Mouse (Mus musculus): ENCODE measurements at regions not wholly inside any gene's neighbourhood (a gene's known extent, or its start where the extent isn't known, plus 50 kb on each side); places are given as distances from the start of the nearest gene placed in this dataset.

DNA sequence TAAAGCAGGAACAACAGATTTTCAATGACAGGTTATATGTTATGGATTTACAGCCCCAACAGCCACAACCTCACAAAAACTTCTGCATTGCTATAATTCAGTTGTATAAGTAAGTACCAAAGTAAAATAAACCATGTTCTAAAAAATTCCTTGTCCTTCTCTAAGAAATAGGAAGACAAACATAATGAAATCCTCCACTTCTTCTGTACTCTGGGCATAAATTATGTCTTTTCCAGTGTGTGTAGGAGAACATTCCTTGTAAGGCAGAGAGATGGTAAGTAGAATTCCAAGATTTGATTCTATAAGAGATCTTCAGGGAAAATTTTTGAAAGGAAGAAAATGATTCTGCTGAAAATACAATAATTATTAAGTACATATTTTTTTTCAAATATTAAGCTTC lies 209.4 kb upstream of the Zc3h12c start:
- DNase-seq: no peak

DNA sequence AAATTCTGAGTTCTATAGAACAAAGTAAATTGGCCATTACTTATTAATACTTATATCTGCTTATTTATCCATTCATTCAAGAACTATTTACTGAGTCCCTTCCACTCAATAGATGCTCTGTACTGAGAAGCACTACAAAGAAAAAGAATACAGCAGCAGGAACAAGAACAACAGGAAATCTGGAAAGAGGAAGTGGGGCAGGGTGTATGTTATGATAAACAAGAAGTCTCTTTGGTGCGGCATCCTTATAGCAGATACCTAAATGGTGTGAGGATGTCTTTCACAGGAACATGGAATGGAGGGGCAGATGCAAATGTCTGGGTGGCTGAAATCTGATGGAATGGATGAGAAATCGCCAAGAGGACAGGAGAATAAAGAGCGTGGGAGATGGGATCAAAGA lies 208.5 kb upstream of the Zc3h12c start:
- no peak for DNase-seq

DNA sequence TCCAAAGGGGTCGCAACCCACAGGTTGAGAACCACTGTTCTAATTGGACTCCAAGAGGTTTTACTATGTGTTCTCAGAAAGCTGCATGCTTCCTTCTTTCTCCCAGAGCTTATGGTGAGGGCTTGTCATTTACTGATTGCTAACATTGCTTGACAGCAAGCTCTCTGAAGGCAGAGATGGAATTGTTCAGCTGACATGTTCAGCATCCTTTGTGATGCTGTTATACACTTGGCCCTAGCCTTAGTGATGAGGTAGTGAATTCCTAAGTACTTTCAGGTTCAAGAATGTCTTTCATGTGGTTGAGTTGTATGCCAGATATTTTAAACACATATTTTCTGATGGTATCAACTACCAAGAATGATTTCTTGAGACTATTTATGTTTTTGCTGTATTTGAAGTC lies 202.9 kb upstream of the Zc3h12c start:
- DNase-seq: no peak

DNA sequence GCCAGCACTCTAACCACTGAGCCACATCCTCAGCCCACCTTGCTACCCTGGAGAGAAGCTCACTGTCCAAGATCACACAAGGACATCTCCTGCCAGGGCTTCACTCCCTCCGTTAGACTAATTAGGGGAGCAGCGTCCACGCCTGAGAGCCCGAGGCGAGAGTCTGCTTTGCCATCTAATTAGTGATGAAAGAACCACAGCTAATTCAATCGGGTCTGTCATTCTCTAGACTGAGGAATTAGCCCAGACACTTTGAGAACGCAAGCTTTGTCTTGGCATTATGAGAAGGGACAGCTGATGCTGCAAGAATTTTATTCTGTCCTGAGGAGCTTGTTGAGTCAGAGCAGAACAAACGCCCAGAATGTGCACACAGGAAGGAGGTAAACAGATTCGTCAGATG lies 200.5 kb upstream of the Zc3h12c start:
- DNase-seq: no peak

DNA sequence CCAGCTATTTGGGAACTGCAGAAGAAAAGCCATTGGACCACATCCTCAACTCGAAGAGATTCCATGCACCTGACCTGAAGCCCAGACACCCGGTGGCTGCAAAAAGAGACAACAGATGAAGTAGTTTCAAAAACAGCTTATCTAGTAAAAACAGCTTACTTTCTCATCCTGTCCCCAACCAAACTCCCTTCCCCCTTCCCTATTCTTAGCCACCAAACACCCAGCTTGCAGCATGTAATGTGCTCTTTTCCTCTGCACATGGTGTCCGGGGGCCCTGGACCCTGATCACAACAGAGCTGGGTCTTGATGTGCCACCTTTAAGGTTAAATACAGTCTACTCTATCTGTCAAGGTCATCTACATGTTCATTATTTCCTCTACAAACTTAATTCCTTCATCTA lies 199.7 kb upstream of the Zc3h12c start:
- DNase-seq: no peak

DNA sequence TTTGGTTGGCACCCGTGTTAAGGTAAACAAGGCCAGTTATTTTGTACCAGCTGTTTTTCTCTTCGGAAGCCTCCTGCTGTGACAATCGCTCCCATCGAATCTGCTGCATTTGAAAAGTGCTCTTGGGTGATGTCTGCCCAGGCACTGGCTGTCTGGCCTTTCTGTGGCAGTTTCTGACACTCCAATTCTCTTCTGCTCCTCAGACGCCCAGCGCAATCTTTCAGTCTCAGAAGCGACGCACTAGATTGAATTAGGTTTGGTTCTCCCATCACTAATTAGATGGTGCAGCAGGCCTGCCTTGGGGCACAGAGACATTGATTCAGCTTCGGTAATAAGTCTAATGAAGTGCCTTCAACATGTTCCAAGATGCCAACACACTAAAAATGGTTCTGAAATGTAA lies 197.7 kb upstream of the Zc3h12c start:
- DNase-seq: no peak

DNA sequence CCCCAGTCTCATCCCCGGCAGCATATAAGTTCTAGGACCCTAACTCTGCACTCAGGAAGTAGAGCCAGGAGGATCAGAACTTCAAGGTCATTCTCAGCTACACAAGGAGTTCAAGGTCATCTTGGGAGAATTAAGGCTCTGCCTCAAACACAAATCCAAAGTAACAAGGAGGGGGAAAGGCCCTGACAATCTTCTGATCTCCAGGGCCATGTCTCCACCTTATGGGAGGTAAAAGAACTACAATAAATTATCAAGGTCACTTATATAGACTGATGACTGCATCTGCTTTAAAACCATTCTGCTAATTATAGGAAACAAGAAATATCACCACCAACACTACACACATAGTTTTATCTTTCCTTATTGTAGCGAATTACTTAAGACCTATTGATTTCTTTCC lies 193.2 kb upstream of the Zc3h12c start:
- DNase-seq: no peak

DNA sequence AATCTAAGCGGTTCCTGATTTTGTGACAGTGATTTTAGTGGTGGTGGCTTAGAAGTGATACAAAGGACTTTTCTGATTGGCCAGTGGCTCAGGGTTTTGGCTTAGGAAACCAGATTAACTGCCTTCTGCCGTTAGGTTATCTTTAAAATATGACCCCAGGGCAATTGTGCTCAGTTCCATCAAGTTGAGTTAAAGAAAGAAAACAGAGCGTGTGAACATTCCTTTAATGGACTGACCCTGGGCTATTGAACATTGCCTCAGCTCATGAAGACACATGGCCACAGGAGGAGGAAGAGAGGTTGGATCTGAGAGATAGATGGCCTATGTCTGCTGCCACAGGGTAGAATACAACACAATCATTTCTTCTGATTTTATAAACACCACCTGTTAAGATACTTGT lies 191.0 kb upstream of the Zc3h12c start:
- DNase-seq: no peak

DNA sequence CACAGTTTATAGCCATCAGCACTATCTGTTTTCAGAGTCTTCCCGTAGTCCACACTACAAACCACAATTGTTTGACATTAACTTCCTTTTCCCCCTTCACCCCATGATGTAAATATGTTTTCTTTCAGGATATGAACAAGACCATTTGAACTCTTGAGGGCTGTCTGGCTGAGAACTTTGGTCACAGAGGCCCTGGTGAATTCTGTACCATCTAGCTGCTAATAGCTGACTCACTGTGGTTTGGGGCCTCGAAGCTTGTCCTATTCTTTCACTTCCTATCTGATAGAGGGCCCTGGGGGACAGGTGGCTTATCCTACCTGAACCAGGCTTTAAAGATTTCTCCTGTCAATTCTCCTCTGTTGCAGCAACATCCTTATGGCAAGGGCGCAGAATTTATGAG lies 188.2 kb upstream of the Zc3h12c start:
- no peak for DNase-seq

DNA sequence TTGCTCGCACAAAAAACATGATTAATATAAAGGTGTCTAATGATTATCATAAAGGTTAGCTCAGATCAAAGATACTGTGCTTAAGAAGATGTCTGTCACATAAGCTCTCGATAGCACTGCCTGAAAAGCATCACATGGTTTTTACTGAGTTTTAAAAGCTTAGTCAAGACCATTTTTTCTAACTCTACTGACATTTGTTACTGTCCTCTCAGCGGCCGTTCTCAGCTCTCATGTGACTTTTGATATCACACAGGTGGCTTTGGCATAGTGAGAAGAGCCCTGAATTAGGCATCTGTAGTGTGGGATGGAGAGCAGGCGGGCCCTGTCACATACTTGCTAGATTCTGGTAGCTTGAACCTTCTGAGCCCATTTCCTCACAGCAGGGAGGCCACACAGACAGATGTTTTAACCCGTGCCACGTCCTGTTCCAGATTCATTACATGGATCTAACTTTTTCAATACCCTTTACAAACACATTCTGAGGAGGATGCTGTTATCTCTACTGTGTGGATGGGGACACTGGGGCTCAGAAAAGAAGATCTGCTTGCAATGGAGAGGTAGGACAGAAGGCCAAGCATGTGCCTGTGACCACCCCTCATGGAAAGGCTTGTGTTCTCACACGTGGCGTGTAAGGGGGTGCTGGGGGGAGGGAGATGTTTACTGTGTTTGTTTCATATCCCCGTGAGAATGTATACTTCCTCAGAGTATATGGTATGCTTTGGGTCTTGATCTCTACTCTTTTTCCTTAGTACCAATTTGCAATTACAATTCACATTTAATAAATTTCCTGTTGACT lies 187.0 kb upstream of the Zc3h12c start:
- DNase-seq: no peak

DNA sequence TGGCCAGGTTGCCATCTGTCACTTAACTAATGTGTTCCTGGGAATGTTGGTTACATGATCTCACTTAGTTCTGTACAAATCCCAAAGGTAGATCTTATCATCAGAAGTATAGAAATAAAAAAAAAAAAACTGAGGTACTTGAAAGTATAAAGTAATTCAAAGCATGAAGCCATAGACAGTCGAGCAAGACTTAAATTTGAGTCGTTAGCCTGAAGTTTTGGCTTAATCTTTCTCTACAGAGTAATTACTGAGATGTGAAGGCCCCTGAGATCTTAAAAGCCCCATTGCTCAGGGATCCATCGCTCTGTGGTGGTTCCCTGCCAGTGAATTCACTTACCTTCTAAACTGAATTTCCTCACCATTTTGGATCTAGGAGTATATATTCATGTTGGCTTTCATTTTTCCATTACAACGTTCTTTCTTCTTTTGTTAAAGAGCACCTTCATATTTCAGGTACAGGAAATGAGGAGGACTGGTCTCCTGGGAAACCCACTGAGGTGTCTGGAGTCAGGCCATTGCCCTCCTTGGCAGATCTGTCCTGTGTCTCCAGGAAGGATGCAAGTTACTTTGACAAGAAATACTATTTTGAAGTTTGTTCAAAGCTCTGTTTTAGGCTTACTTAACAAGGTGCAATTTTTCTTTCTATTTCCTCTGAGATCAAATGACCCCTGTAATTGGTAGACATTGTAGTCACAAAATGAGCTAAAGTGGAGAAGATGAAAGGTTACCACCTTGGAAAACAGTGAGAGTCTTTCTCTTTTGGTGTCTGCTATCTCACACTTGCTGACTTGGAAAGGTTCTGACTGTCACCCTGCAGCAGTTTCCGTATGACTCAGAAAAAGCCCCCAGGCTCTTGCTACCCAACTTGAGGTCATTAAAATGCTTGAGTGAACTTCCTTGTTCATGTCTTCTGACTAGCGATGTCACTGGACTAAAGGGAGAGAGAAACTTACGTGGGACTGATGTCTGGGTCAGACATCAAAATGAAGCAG lies 180.5 kb upstream of the Zc3h12c start:
- DNase-seq: no peak

DNA sequence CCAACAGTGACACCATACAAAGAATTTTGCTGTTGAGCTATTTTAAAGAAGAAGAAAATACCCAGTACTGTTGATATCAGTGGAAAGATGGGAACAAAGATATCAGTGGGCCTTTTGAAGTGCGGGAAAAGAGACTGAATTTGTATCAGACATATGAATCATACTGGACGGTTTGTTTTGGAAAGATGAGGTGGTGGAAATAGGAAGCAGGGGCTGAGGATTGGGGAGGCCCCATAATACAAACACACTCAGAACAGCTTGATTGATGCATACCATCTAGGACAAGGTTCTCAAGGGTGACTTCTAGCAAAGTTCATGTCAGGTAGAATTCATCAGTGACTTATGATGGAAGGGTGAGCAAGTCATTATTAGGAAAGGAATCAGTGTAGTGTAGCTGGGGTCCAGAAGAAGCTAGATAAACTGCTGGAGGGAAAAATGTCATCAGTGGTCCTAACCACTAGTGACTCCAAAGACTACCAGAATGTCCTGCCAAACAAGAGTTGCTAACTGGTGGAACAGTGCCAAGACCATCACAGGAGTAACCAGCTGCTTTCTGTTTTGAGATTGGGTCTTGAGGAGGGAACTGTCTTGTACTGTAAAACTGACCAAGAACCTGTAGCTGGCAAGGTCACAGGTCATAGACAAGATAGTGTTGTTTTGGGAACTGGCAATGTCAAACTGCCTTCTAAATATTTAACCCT lies 176.0 kb upstream of the Zc3h12c start:
- no peak for DNase-seq

DNA sequence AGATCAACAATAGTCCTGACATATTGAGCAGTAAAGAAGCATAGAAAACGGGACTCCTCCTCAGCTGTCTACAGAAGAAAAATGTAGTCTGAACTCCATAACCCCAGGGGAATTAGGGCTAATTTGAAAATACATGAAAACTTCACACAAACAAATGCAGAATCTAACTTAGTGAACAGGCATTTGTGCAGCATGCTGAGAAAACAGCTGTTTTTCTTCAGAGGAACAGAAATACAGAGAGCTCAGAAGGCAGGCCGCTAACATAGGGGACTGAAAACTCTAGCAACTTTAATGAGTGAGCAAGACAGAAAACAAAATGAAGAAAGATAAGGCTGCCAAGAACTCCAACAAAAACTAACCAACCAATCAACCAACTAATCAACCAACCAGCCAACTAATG lies 172.7 kb upstream of the Zc3h12c start:
- no peak for DNase-seq

DNA sequence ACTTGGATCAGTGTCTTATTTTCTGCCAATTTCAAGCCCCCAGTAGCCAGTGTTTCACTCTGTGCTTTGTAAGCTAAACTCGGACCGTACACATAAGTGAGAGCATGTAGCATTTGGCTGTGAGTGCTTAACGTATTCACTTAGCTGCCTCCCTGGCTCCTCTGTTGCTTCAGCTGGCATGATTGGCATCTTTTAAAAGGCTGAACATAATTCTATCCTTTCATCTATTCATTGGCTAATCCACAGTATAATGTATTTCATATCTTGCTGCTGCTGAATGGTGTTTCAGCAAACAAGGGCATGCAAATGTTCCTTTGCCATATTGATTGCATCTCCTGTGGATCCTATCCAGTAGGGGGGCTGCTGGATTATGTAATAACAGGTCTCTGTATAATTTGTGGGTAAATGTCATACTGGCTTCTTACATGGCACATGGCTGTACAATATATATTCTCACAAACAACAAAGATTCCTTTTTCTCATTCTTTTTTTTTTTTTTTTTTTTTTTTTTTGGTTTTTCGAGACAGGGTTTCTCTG lies 169.5 kb upstream of the Zc3h12c start:
- no peak for DNase-seq

DNA sequence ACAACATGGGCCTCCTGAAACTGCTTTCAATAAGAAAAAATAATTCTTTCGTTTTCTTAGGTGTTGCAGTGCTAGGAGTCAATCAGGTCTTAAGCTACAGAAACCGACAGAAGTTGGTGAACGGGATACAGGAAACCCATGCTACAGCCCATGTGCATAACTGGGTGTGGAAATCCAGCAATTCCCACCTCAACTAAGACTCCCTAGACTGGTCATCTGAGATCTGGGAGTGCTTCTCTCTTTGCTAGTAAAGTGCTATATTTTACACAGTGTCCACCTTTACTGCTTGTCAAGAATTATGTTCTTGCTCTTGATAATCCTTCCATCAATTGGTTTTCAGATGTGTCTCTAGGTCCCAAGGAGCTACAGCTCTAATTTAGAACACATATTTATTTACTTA lies 166.4 kb upstream of the Zc3h12c start:
- no peak for DNase-seq

DNA sequence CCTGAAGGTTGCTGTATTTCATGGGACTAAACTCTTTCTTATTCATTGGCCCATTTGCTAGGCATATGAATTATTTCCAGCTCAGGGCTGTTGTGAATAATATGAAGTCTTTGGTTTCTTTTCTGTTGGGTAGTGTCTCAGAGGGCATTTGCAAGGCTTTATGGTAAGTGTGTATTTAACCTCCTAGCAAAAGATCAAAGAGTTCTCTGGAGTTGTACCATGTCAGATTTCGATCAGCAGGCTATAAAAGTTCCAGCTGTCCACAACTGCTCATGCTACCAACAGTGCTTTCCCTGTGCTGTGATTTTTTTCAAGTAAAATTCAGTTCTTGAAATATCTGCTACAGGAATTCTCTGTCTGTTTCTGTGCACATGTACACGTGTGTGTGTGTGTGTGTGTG lies 165.5 kb upstream of the Zc3h12c start:
- no peak for DNase-seq

DNA sequence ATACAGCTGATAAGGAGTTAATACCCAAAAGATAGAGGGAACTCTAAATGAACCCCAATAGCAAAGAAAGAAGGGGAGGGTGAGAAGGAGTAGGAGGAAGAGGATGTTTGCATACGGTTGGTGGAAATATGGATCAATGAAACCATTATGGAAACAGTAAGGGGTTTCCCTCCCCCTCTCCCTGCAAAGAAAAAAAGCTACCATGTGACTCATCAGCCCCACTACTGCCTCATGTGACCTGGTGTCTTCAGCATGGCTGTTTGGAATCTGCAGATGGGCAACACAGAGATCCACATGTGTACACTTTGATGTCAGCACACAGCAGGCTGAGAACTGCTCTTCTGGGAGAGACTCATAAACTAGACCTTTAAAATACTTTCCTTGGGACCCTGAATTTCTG lies 163.4 kb upstream of the Zc3h12c start:
- DNase-seq: no peak

DNA sequence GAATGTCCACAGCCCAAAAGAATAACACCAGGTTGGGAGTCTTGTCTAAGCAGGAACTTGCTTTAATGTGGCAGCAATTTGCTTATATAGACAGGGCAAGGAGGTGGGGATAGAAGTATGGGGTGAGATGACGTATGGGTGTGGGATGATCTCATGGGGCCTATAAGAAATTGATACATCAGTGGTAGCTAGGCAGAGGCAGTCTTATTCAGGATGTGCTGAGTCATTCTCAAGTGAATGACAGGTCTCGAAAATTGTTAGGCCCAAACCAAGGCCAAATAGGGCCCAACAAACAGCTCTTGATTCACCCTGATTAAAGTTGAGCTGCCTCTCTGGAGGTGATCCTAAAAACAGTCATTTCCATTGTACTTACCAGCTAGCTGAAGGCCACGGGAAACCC lies 162.3 kb upstream of the Zc3h12c start:
- DNase-seq: no peak

DNA sequence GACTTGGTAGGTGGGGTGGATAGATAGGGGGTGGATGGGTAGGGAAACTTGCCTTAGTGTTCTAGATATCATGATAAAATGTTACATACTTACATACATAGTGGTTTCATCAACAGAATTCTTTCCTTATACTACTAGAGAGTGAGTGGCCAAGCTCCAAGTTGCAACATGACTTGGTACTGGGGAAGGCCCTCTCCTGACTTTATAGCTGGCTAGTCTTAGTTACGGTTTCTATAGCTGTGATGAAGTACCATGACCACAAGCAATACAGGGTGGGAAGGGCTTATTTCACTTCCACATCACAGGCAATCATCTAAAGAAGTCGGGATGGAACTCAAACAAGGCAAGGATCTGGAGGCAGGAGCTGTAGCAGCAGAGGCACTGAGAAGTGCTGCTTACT lies 156.0 kb upstream of the Zc3h12c start:
- no peak for DNase-seq

DNA sequence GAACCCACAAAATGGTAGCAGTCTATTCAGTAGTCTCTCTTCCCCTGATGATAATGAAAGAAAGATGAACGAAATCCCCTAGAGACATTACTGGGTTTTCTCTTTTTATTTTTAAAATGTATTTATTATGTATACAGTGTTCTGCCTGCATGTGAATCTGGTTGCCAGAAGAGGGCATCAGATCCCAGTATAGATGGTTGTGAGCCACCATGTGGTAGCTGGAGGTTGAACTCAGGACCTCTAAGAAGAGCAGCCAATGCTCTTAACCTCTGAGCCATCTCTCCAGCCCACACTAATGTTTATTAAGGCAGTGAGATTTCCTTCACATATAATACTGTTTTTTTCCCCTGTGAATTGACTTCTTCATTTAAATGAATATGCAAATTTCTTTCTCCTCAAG lies 155.4 kb upstream of the Zc3h12c start:
- DNase-seq: no peak

DNA sequence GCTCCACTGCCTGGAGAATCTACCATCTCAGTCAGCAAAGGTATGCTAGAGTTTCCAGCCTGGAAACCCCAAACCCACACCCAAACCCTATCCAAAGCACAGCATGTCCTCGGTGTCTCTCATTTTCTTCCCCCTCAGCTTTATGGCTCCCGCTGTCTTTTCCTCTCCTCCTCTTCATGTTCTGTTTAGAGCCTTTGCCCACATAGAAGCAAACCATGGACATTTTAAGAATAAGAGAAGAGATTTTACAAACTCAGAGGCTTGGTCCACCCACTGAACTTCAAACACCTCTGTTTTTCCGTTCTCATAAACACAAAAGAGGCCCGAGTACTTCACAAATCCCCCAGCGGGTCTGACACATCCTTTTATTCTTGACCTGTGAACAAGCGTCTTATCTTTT lies 154.9 kb upstream of the Zc3h12c start:
- DNase-seq: no peak

DNA sequence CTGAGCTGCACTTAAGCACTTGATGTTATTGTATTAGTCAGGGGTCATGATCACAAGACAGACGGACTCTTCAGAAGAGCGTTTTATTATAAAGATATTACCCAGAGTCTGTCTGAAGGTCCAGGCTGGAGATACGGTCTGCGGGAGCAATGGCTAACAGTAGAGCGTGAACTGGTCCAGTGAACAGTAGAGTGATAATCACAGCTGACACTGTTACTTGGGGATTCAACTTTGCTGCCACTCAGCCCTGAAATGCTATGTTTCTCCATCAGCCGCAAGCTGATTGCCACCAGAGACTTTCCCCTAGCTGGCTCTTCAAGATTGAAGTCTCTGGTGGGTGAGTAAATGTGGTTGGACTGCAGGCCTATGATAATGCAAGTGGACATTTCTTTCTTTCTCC lies 133.1 kb upstream of the Zc3h12c start:
- no peak for DNase-seq

DNA sequence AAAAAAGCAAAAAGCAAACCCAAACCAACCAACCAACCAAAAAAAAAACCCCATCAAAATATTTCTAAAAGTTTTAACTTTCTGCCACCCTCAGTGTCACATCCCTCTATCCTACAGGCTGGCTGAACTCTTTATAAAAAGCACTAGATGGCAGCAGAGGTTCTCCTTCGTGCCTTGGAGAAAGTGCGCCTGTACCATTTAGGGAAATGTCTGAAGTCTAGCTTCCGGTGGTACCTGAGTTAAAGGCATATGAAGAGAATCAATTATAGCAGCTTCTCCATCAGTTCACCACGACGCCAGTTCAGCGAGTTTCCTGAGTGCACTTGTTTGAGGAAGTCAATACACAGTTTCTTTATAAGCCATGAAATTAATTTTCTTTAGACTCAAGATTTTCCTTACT lies 130.0 kb upstream of the Zc3h12c start:
- DNase-seq: no peak

Measured in thymus, postnatal 36 days (tissue).